Mouse (Mus musculus) kidney, embryonic 15.5 days (tissue): ENCODE data around the gene H2afy. TPM values are rescaled to one million over a fixed set of nuclear protein-coding genes. Genes with fewer than 3 reads are reported as not detected.
A peak's percentile ranks its signal among the peaks of the same experiment; 100 is the strongest.

Experiments
- ATAC-seq: fragments of 200-750 bp; cut with Nextera tagmentation; replicated peaks from 2 replicates; pipeline ENCODE4 v1.8.0; 2017; ENCODE audit warnings: moderate TSS enrichment; ENCODE audit not compliant: low FRiP score
- H3K27ac ChIP-seq: fragments of 300-500 bp; sonication (generic); 2 replicates; pipeline ENCODE4 v1.5.1; 2015; ENCODE audit warnings: mild to moderate bottlenecking, inconsistent platforms
- H3K27me3 ChIP-seq: fragments of 300-500 bp; sonication (generic); 2 replicates; pipeline ENCODE4 v1.6.1; 2015; ENCODE audit warnings: inconsistent platforms
- H3K36me3 ChIP-seq: fragments of 300-500 bp; sonication (generic); 2 replicates; pipeline ENCODE4 v1.6.1; 2015; ENCODE audit warnings: inconsistent platforms
- H3K4me1 ChIP-seq: fragments of 300-500 bp; sonication (generic); 2 replicates; pipeline ENCODE4 v1.6.1; 2015; ENCODE audit warnings: inconsistent platforms
- H3K4me2 ChIP-seq: fragments of 300-500 bp; sonication (generic); 2 replicates; pipeline ENCODE4 v1.6.1; 2015; ENCODE audit warnings: moderate library complexity, mild to moderate bottlenecking, inconsistent platforms
- H3K4me3 ChIP-seq: fragments of 300-500 bp; sonication (generic); replicated peaks from 2 replicates; pipeline ENCODE4 v1.5.1; 2015; ENCODE audit warnings: mild to moderate bottlenecking, inconsistent platforms
- H3K9ac ChIP-seq: fragments of 300-500 bp; sonication (generic); 2 replicates; pipeline ENCODE4 v1.6.1; 2015; ENCODE audit warnings: mild to moderate bottlenecking, inconsistent platforms
- H3K9me3 ChIP-seq: fragments of 300-500 bp; sonication (generic); replicated peaks from 2 replicates; pipeline ENCODE4 v1.6.1; 2016; ENCODE audit warnings: inconsistent platforms
- WGBS: fragments of 180-500 bp; shearing (Covaris S2); methylation state at CpG from one replicate; pipeline ENCODE4 v1.1.7; 2015; ENCODE audit warnings: mixed read lengths; 5-methylcytosine and 5-hydroxymethylcytosine counted together
- polyA plus RNA-seq: library from polyadenylated mRNA; unstranded; fragments of >200 nt; fragmentation: Nextera tagmentation; extraction: Ambion mirVana; gene quantifications from 2 replicates; pipeline ENCODE4 v1.2.1, GENCODE M21; 2015

The H2afy gene
- polyA plus RNA-seq, 1 experiment from 2014 or later: 406 TPM

GRCm38 (mm10) chr13:56125632-56126031, 10.5 kb downstream of the H2afy start:
- Histone ChIP-seq H3K4me2 (no peak overlapping the region), H3K9ac (no peak overlapping the region), H3K27ac (no peak overlapping the region), H3K9me3 (no peaks in the 10 kb centered on the region), H3K4me1 (no peaks in the 10 kb centered on the region), H3K36me3 (peaks cover 90% of the 10 kb centered on the region), H3K4me3 (no peak overlapping the region), H3K27me3 (no peaks in the 10 kb centered on the region)
- WGBS: 90% methylated on average over 10 of the region's 10 CpGs
- ATAC-seq: no peak

- no peak for ATAC-seq
- H3K9ac ChIP-seq: no peak overlapping the region
- no peak overlapping the region for H3K27ac ChIP-seq
- peaks cover 13% of the 10 kb centered on the region for H3K4me1 ChIP-seq
- H3K27me3 ChIP-seq: no peaks in the 10 kb centered on the region
- 94% methylated on average over 5 of the region's 5 CpGs for WGBS
- H3K9me3 ChIP-seq: no peaks in the 10 kb centered on the region
- H3K4me3 ChIP-seq: no peak overlapping the region
- no peak overlapping the region for H3K4me2 ChIP-seq
- peaks cover 94% of the 10 kb centered on the region for H3K36me3 ChIP-seq
These were observed 13.1 kb downstream of the H2afy start for GRCm38 (mm10) chr13:56123075-56123474.

GRCm38 (mm10) chr13:56117991-56118765, 18.0 kb downstream of the H2afy start:
- no peak overlapping the region for H3K27ac ChIP-seq
- H3K9me3 ChIP-seq: no peaks in the 10 kb centered on the region
- peaks cover 64% of the 10 kb centered on the region for H3K36me3 ChIP-seq
- 54% methylated on average over 9 of the region's 9 CpGs for whole genome bisulfite sequencing
- H3K4me3 ChIP-seq: no peak overlapping the region
- H3K4me2 ChIP-seq: no peak overlapping the region
- H3K27me3 ChIP-seq: no peaks in the 10 kb centered on the region
- no peak overlapping the region for H3K9ac ChIP-seq
- peaks cover 59% of the 10 kb centered on the region for H3K4me1 ChIP-seq
- no peak for ATAC-seq

- H3K4me2 ChIP-seq: 0 out of 2 replicates have a peak overlapping the region, but pooled peaks have one; percentile 14
- 3% methylated on average over 3 of the region's 3 CpGs for WGBS
These were observed 20.3 kb downstream of the H2afy start for GRCm38 (mm10) chr13:56115906-56116305.

DNA sequence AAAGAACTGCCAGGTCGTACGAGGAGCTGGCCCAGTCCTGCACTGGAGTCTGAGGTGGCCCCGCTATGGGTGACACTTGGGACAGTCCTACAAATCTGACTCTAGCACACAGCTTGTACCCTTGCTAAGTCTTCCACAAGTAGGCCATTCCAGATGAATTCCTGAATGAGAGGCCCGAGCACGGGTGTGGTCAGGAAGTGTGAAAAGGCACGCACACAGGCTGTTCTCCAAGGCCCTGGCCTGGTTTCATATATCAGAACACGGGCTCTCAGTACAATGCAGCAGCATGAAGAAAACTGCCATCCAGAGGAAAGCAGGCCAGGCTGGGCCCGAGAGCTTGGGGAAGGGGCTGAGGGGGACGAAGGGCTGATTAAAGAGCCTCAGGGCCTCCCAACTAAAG, 20.8 kb downstream of the H2afy start:
- peaks cover 87% of the 10 kb centered on the region for H3K4me1 ChIP-seq
- peak overlapping the region; percentile 83 for H3K27ac ChIP-seq
- WGBS: 28% methylated on average over 9 of the region's 9 CpGs
- H3K36me3 ChIP-seq: peaks cover 41% of the 10 kb centered on the region
- no peaks in the 10 kb centered on the region for H3K9me3 ChIP-seq
- no peak overlapping the region for H3K4me2 ChIP-seq
- H3K9ac ChIP-seq: no peak overlapping the region
- no peak overlapping the region for H3K4me3 ChIP-seq
- no peaks in the 10 kb centered on the region for H3K27me3 ChIP-seq
- ATAC-seq: 0 out of 2 replicates have a peak, but pooled peaks have one; percentile 26

More at GRCm38 (mm10) chr13:56115906-56116305, 20.3 kb downstream of the H2afy start:
- H3K4me1 ChIP-seq: peaks cover 81% of the 10 kb centered on the region
- H3K9ac ChIP-seq: no peak overlapping the region
- peaks cover 46% of the 10 kb centered on the region for H3K36me3 ChIP-seq
- H3K9me3 ChIP-seq: no peaks in the 10 kb centered on the region
- H3K27ac ChIP-seq: peak overlapping the region; percentile 83
- H3K27me3 ChIP-seq: no peaks in the 10 kb centered on the region
- ATAC-seq: no peak
- no peak overlapping the region for H3K4me3 ChIP-seq

- H3K4me1 ChIP-seq: peaks cover 93% of the 10 kb centered on the region
- WGBS: 54% methylated on average over 19 of the region's 19 CpGs
- H3K4me2 ChIP-seq: no peak overlapping the region
- H3K36me3 ChIP-seq: peaks cover 25% of the 10 kb centered on the region; the same call in 1 of the 2 replicates
- H3K27ac ChIP-seq: peak overlapping the region; percentile 73
- ATAC-seq: 0 out of 2 replicates have a peak, but pooled peaks have one; percentile 18
- H3K9me3 ChIP-seq: no peaks in the 10 kb centered on the region
- H3K27me3 ChIP-seq: no peaks in the 10 kb centered on the region
- H3K4me3 ChIP-seq: no peak overlapping the region
- H3K9ac ChIP-seq: no peak overlapping the region
These were observed 22.5 kb downstream of the H2afy start for GRCm38 (mm10) chr13:56113431-56114248.

- peaks cover 21% of the 10 kb centered on the region; the same call in 1 of the 2 replicates for H3K36me3 ChIP-seq
- H3K4me2 ChIP-seq: no peak overlapping the region
- 39% methylated on average over 13 of the region's 13 CpGs for WGBS
- no peaks in the 10 kb centered on the region for H3K27me3 ChIP-seq
- no peak overlapping the region for H3K4me3 ChIP-seq
- ATAC-seq: no peak
- H3K9me3 ChIP-seq: no peaks in the 10 kb centered on the region
- no peak overlapping the region for H3K9ac ChIP-seq
- peaks cover 96% of the 10 kb centered on the region for H3K4me1 ChIP-seq
- peak overlapping the region; percentile 73 for H3K27ac ChIP-seq
These were observed 23.2 kb downstream of the H2afy start for GRCm38 (mm10) chr13:56112980-56113379.

DNA sequence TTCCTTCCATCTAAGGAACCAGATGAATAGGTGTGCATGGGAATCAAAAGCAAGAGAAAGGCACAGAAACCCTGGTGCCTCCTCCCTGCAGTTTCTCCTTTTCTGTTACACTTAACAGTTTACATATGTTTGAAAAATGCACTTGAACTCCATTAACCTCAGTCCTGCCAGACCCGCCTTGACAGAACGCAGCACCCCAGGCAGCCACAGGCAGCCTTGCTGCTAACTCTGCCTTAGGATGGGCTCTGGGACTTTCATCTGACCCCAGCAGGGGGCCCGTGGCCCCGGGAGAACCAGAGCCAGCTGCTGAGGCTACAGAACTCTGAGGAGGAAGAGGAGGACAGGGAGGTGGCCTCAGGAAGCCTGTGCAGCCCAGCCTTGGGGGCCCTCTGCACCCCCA, 23.7 kb downstream of the H2afy start:
- Histone ChIP-seq H3K4me2 (no peak overlapping the region), H3K9ac (no peak overlapping the region), H3K9me3 (no peaks in the 10 kb centered on the region), H3K4me1 (peaks cover 96% of the 10 kb centered on the region), H3K27ac (peak overlapping the region; percentile 73), H3K4me3 (no peak overlapping the region), H3K27me3 (no peaks in the 10 kb centered on the region), H3K36me3 (peaks cover 21% of the 10 kb centered on the region; the same call in 1 of the 2 replicates)
- 27% methylated on average over 4 of the region's 4 CpGs for WGBS
- ATAC-seq: no peak

GRCm38 (mm10) chr13:56111601-56112000, 24.6 kb downstream of the H2afy start:
- Histone ChIP-seq H3K9ac (no peak overlapping the region), H3K9me3 (no peaks in the 10 kb centered on the region), H3K27ac (peak overlapping the region; percentile 73), H3K36me3 (peaks cover 21% of the 10 kb centered on the region; the same call in 1 of the 2 replicates), H3K27me3 (no peaks in the 10 kb centered on the region), H3K4me1 (peaks cover 95% of the 10 kb centered on the region), H3K4me2 (no peak overlapping the region), H3K4me3 (no peak overlapping the region)
- no peak for ATAC-seq
- 57% methylated on average over 6 of the region's 6 CpGs for WGBS

GRCm38 (mm10) chr13:56110694-56111531, 25.2 kb downstream of the H2afy start:
- Histone ChIP-seq H3K27ac (peak overlapping the region; percentile 73; the same call in 1 of the 2 replicates), H3K4me3 (no peak overlapping the region), H3K9ac (no peak overlapping the region), H3K36me3 (peaks cover 24% of the 10 kb centered on the region; the same call in 1 of the 2 replicates), H3K4me1 (peaks cover 89% of the 10 kb centered on the region), H3K9me3 (no peaks in the 10 kb centered on the region), H3K27me3 (no peaks in the 10 kb centered on the region), H3K4me2 (no peak overlapping the region)
- ATAC-seq: no peak
- 55% methylated on average over 19 of the region's 19 CpGs for WGBS

DNA sequence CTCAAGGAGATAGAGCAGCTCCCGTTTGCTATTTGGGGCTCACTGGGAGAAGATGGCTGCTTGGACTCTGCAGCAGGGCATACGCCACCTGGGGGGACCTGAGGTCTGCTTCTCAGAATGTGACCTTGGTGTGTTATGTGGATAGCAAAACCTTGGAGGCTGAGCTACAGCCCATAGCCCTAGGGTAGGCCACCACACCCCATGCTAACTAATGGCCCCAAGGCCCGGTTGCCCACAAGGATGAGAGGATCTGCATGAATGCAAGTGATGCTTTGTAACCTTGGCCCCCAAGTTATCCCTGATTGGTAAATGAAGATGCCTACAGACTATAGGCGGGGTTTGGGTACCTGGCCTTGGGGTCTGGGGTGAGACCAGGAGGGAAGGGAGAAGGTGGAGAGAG, 26.5 kb downstream of the H2afy start:
- Histone ChIP-seq H3K27ac (peak overlapping the region; percentile 76), H3K36me3 (peaks cover 29% of the 10 kb centered on the region), H3K9ac (no peak overlapping the region), H3K4me1 (peaks cover 83% of the 10 kb centered on the region), H3K4me3 (no peak overlapping the region), H3K27me3 (no peaks in the 10 kb centered on the region), H3K4me2 (0 out of 2 replicates have a peak overlapping the region, but pooled peaks have one; percentile 16), H3K9me3 (no peaks in the 10 kb centered on the region)
- peak; percentile 7; the same call in 1 of the 2 replicates for ATAC-seq
- 59% methylated on average over 4 of the region's 4 CpGs for WGBS
